8 mouse cellular contexts compared by ENCODE assay signal in genomic region chr15:77970470-77971292, GRCm38 (mm10). TPM values are rescaled to one million over a fixed set of nuclear protein-coding genes. Genes with fewer than 3 reads are reported as not detected.
DNase-seq lines count a peak whose midpoint lies in the region; ATAC-seq and TF ChIP-seq lines count a peak whose summit lies in the region.

Gene Eif3d (minus strand): TSS chr15:77970813.

- peaks cover 2% of the 10 kb centered on the region for H3K4me1 ChIP-seq in ES-Bruce4 (ENCODE audit: control insufficient read depth, insufficient read depth, low read length)
- H3K4me1 ChIP-seq in forebrain, embryonic 13.5 days, result peaks cover 24% of the 10 kb centered on the region
- peaks cover 34% of the 10 kb centered on the region for H3K4me1 ChIP-seq in liver, postnatal 0 days (ENCODE audit: insufficient read depth)
- peaks cover 13% of the 10 kb centered on the region; the same call in 1 of the 2 replicates for H3K4me1 ChIP-seq in neural tube, embryonic 14.5 days (ENCODE audit: control insufficient read depth, insufficient read depth, low read length)

- H3K9ac ChIP-seq in ES-Bruce4 (ENCODE audit: low read depth, poor library complexity, severe bottlenecking), result peak within 1 kb of the TSS; percentile 91
- H3K9ac ChIP-seq in forebrain, embryonic 13.5 days, result peak within 1 kb of the TSS; percentile 94
- H3K9ac ChIP-seq in liver, postnatal 0 days (replicated peaks), result peak within 1 kb of the TSS; percentile 95
- H3K9ac ChIP-seq in neural tube, embryonic 14.5 days (replicated peaks; ENCODE audit: low read depth, low read length), result peak within 1 kb of the TSS; percentile 94

- TF ChIP-seq CTCF in ES-Bruce4 (IDR thresholded peaks at IDR 0.05; ENCODE audit: low read depth, low read length), result no peak
- no peak for TF ChIP-seq CTCF in liver, postnatal 0 days (IDR thresholded peaks at IDR 0.05; ENCODE audit: low read depth)

- TF ChIP-seq EP300 in ES-Bruce4 (IDR thresholded peaks at IDR 0.05; ENCODE audit: insufficient read depth, low read depth, low read length), result no peak
- peak; percentile 72 for TF ChIP-seq EP300 in liver, postnatal 0 days (IDR thresholded peaks at IDR 0.05; ENCODE audit: low read depth)

- ATAC-seq in cerebellum, adult (ENCODE audit: insufficient number of reproducible peaks, low FRiP score, low TSS enrichment), result peak; percentile 87
- ATAC-seq in forebrain, embryonic 13.5 days, result peak; percentile 91
- ATAC-seq in liver, postnatal 0 days, result peak; percentile 88
- peak; percentile 85 for ATAC-seq in neural tube, embryonic 14.5 days (ENCODE audit: low read depth)

- H3K9me3 ChIP-seq in ES-Bruce4 (replicated peaks; ENCODE audit: control insufficient read depth, insufficient read depth, low read length, poor library complexity, severe bottlenecking), result no peaks in the 10 kb centered on the region
- H3K9me3 ChIP-seq in forebrain, embryonic 13.5 days (replicated peaks), result no peaks in the 10 kb centered on the region
- H3K9me3 ChIP-seq in liver, postnatal 0 days (ENCODE audit: low read length), result no peaks in the 10 kb centered on the region
- H3K9me3 ChIP-seq in neural tube, embryonic 14.5 days (ENCODE audit: control insufficient read depth, low read length), result no peaks in the 10 kb centered on the region

- peak; percentile 36 for TF ChIP-seq POLR2A in ES-Bruce4 (IDR thresholded peaks at IDR 0.05; ENCODE audit: insufficient read depth, low read length)

- peak within 1 kb of the TSS; percentile 89 for H3K27ac ChIP-seq in ES-Bruce4 (ENCODE audit: insufficient read depth, low read length)
- peak within 1 kb of the TSS; percentile 99 for H3K27ac ChIP-seq in forebrain, embryonic 13.5 days
- H3K27ac ChIP-seq in liver, postnatal 0 days (ENCODE audit: low read depth), result peak within 1 kb of the TSS; percentile 98
- H3K27ac ChIP-seq in neural tube, embryonic 14.5 days (ENCODE audit: low read depth, low read length), result peak within 1 kb of the TSS; percentile 99

- WGBS in forebrain, embryonic 13.5 days, result under 1% methylated on average over 72 of the region's 72 CpGs
- WGBS in large intestine, adult 2 months, result under 1% methylated on average over 72 of the region's 72 CpGs
- WGBS in liver, postnatal 0 days (ENCODE audit: insufficient replicate concordance), result under 1% methylated on average over 72 of the region's 72 CpGs
- WGBS in neural tube, embryonic 14.5 days, result under 1% methylated on average over 72 of the region's 72 CpGs

- H3K36me3 ChIP-seq in ES-Bruce4 (ENCODE audit: control insufficient read depth, insufficient read depth, low read length, poor library complexity, severe bottlenecking), result peaks cover 29% of the 10 kb centered on the region
- H3K36me3 ChIP-seq in forebrain, embryonic 13.5 days (ENCODE audit: poor library complexity, severe bottlenecking), result peaks cover 30% of the 10 kb centered on the region
- peaks cover 30% of the 10 kb centered on the region for H3K36me3 ChIP-seq in liver, postnatal 0 days (replicated peaks; ENCODE audit: insufficient read depth, low read length)
- peaks cover 27% of the 10 kb centered on the region for H3K36me3 ChIP-seq in neural tube, embryonic 14.5 days (ENCODE audit: control insufficient read depth, insufficient read depth, low read length)

- H3K4me2 ChIP-seq in forebrain, embryonic 13.5 days, result peak within 1 kb of the TSS; percentile 94
- H3K4me2 ChIP-seq in liver, postnatal 0 days (ENCODE audit: low read depth, low read length), result peak within 1 kb of the TSS; percentile 98
- peak within 1 kb of the TSS; percentile 97 for H3K4me2 ChIP-seq in neural tube, embryonic 14.5 days (ENCODE audit: low read depth, low read length)

- intact Hi-C loops in heart, postnatal 10 days (cut with DNase I), result loop anchor here (5.0 kb wide), 1 partner anchor 202 kb away; the partner anchor contains the start of gene Ift27

- H3K4me3 ChIP-seq in ES-Bruce4 (ENCODE audit: low read depth, low read length), result peak within 1 kb of the TSS; percentile 97
- H3K4me3 ChIP-seq in forebrain, embryonic 13.5 days, result peak within 1 kb of the TSS; percentile 82
- H3K4me3 ChIP-seq in liver, postnatal 0 days (ENCODE audit: low read depth, low read length), result peak within 1 kb of the TSS; percentile 88
- peak within 1 kb of the TSS; percentile 89 for H3K4me3 ChIP-seq in neural tube, embryonic 14.5 days (ENCODE audit: low read depth, low read length)

- no peaks in the 10 kb centered on the region for H3K27me3 ChIP-seq in ES-Bruce4 (ENCODE audit: control insufficient read depth, insufficient read depth, low read length, poor library complexity, severe bottlenecking)
- H3K27me3 ChIP-seq in forebrain, embryonic 13.5 days, result no peaks in the 10 kb centered on the region
- H3K27me3 ChIP-seq in liver, postnatal 0 days (ENCODE audit: insufficient read depth, low read length), result no peaks in the 10 kb centered on the region
- H3K27me3 ChIP-seq in neural tube, embryonic 14.5 days (ENCODE audit: control insufficient read depth, insufficient read depth, low read length), result no peaks in the 10 kb centered on the region

- DNase-seq in heart, postnatal 10 days, result peak; percentile 98 to 99
- peak; percentile 55 for DNase-seq in large intestine, adult 2 months (ENCODE audit: low read depth, low spot score)
- DNase-seq in liver, postnatal 0 days, result peak; percentile 98
- DNase-seq in testis, postnatal 10 days (ENCODE audit: low spot score), result peak; percentile 99

RNA-seq across cellular contexts. Expression of gene Eif3d, which starts in this region (rescaled TPM):
- 357 and 409 TPM in 2 replicates for polyA plus RNA-seq in ES-Bruce4 (2011; ENCODE audit: insufficient read depth, insufficient read length, low read depth, missing spikeins)
- 200 and 207 TPM in 2 replicates for polyA plus RNA-seq in forebrain, embryonic 13.5 days (2015; fragmentation: Nextera tagmentation; extraction: Ambion mirVana)
- total RNA-seq in heart, postnatal 10 days (2021), result 10 to 100 TPM; 91.8 to 94.0 TPM
- 112 and 117 TPM in 2 replicates for polyA plus RNA-seq in large intestine, adult 2 months (2012; rRNA removed)
- 61.2 and 68.4 TPM in 2 replicates for polyA plus RNA-seq in liver, postnatal 0 days (2015; fragmentation: Nextera tagmentation; extraction: Ambion mirVana)
- polyA plus RNA-seq in neural tube, embryonic 14.5 days (2014; fragmentation: Nextera tagmentation; extraction: Ambion mirVana), result 177 TPM in 2 replicates

Comparison
In these comparisons a context has a peak if more than half of its experiments do, and no peak if none do; other contexts are left out.
1. Peak in every context shown above with its lines: DNase-seq, ATAC-seq, H3K4me3 ChIP-seq and H3K27ac ChIP-seq.